Mouse (Mus musculus): ENCODE data around the gene Sec23a. TPM values are rescaled to one million over a fixed set of nuclear protein-coding genes. Genes with fewer than 3 reads are reported as not detected.

Sec23a gene
- polyA plus RNA-seq (2017; shearing (Covaris generic)), result 37.3 TPM

DNA sequence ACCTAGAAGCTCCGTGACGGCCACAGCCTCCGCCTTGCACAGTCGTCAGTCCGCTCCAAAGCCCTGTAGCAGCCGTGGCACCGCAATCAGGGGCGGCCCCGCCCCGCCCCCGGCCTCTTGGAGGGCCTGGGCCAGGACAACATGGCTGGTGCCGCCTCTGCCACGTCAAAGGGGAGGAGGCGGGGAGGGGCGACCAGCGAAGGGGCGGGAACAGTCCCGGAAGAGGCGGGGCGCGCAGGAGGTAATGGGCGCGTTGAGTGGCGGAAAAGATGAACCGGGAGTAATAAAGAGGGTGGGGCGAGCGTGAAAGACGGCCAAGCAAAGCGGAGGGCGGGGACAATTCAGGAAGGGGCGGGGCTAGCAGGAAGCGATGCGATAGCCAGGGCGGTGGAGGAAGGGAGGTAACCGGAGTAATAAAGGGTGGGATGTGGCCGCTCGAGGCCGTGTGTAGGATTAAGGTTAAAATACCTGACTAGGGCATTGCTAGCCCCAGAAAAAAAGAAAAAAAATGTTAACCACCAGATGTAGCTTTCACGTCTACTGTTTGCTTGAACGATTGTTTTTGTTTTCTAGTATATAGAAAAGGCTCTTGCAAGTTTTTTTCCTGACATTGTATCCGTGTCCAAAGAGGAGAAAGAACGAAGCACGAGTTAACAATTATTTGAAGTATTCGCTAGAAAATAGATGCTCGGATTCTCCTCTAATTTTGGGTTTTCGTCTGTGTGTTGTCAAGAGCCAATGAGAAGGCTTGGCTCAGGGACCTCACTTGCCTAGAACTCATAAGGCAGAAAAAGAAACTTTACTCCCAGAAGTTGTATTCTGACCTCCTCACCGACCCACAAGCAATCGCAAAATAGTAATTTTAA is at the start of gene Sec23a:
TSS of gene Sec23a (minus strand) at position 174 of the 866 bp plus-strand sequence.

DNA sequence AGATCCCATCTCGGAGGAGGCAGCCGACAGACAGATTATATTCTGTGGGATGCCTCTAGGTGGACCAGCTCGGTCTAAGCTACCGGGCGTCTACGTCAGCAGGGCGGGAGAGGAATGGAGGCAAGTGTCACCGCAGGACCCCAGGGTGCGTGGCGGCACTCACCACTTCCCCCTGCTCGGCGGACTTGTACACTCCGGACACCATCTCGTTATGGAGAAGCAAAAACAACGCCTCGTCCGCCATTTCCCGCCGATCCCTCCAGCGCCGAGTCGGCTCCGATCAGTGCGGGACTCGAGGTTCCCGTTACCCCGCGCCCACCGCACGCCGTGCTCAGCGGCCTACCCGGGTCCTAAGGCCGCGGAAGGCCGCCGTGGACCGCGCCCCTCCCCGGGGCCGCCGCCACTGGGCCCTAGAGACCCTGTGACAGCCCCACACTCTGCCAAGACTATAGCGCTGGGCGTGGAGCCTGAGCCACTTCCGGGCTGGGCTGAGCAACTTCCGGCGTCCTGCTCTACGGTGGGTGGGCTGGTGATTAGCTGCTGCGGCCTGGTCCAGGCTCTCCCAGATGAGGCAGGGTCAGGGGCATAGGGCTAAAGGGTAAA is 49.3 kb upstream of the Sec23a start, which contains the start of gene Trappc6b:
TSS of gene Trappc6b (minus strand) at position 480 of the 603 bp plus-strand sequence.

DNA sequence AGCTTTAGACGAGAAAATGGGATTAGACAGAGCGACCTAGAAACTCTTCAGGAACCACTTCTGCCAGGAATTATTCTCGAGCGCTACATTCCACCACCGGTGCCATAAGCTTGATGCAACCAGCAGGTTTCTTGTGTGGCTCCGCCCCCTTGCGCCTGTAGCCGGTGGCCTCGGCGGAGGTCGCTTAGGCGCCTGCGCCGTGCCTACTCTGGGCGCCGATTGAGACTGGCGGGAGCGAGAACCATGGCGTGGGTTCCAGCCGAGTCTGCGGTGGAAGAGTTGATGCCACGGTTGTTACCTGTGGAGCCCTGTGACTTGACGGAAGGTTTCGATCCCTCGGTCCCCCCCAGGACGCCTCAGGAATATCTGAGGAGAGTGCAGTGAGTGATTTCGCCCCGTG is 1.4 kb upstream of the Sec23a start, which contains the start of gene Gemin2:
TSS of gene Gemin2 (plus strand) at position 160 of the 400 bp plus-strand sequence.

Other genes with a start within 250 kb of the Sec23a start
- gene Gemin2, start 1.4 kb upstream of the Sec23a start, polyA plus RNA-seq (2017; shearing (Covaris generic)), result 27.6 TPM
- 71.3 TPM for gene Trappc6b, start 49.5 kb upstream of the Sec23a start, polyA plus RNA-seq (2017; shearing (Covaris generic))
- gene Pnn, start 54.9 kb upstream of the Sec23a start, polyA plus RNA-seq (2017; shearing (Covaris generic)), result 162 TPM
- 20.2 TPM for gene Mia2, start 83.8 kb upstream of the Sec23a start, polyA plus RNA-seq (2017; shearing (Covaris generic))
- gene Fbxo33, start 207.7 kb upstream of the Sec23a start, polyA plus RNA-seq (2017; shearing (Covaris generic)), result 7.7 TPM